Mouse (Mus musculus) kidney, adult 11 months (tissue): ENCODE data around the gene Kin.

Source experiments
- DNase-seq: peaks from one replicate; pipeline ENCODE4 v3.0.0; 2022

Gene Kin

GRCm38 (mm10) chr2:10118751-10119150 lies 38.4 kb downstream of the Kin start:
- no peak for DNase-seq

GRCm38 (mm10) chr2:10119276-10119675 lies 38.9 kb downstream of the Kin start:
- no peak for DNase-seq

- no peak for DNase-seq
These were observed 41.4 kb downstream of the Kin start for GRCm38 (mm10) chr2:10121826-10122225.

- DNase-seq, result no peak
These were observed 45.7 kb downstream of the Kin start for GRCm38 (mm10) chr2:10126122-10126521.

- DNase-seq, result no peak
These were observed 47.1 kb downstream of the Kin start for GRCm38 (mm10) chr2:10127471-10127870.

- peak; percentile 45 for DNase-seq
These were observed 48.2 kb downstream of the Kin start for GRCm38 (mm10) chr2:10128571-10128970.

GRCm38 (mm10) chr2:10130341-10130990 lies 50.1 kb downstream of the Kin start:
- no peak for DNase-seq

GRCm38 (mm10) chr2:10131296-10131695 lies 50.9 kb downstream of the Kin start, which contains the start of gene Itih2:
Gene Itih2 (minus strand): TSS chr2:10131396.
- DNase-seq, result no peak

GRCm38 (mm10) chr2:10132128-10132527 lies 51.7 kb downstream of the Kin start:
- DNase-seq, result no peak

GRCm38 (mm10) chr2:10133941-10134340 lies 53.5 kb downstream of the Kin start:
- no peak for DNase-seq

GRCm38 (mm10) chr2:10137320-10137719 lies 56.9 kb downstream of the Kin start:
- no peak for DNase-seq

- DNase-seq, result peak; percentile 70
These were observed 60.1 kb downstream of the Kin start for GRCm38 (mm10) chr2:10140456-10140855.
